Mouse (Mus musculus) liver, embryonic 11.5 days (tissue): ENCODE data around the gene S100a8. TPM values are rescaled to one million over a fixed set of nuclear protein-coding genes. Genes with fewer than 3 reads are reported as not detected.

Experiments
- ATAC-seq: fragments of 200-750 bp; cut with Nextera tagmentation; replicated peaks from 2 replicates; pipeline ENCODE4 v1.8.0; 2017; ENCODE audit warnings: moderate number of reproducible peaks, mild to moderate bottlenecking, moderate TSS enrichment, moderate library complexity; ENCODE audit not compliant: low FRiP score
- DNase-seq: peaks from one replicate; pipeline ENCODE4 v3.0.0-alpha.2; 2017; ENCODE audit warnings: low spot score
- H3K27ac ChIP-seq: fragments of 300-500 bp; sonication (generic); 2 replicates; pipeline ENCODE4 v1.5.1; 2014; ENCODE audit warnings: mild to moderate bottlenecking, low read depth, low read length, control low read depth
- H3K27me3 ChIP-seq: fragments of 300-500 bp; sonication (generic); replicated peaks from 2 replicates; pipeline ENCODE4 v1.6.1; 2014; ENCODE audit warnings: low read length, mixed read lengths; ENCODE audit not compliant: control insufficient read depth, insufficient read depth
- H3K36me3 ChIP-seq: fragments of 300-500 bp; sonication (generic); 2 replicates; pipeline ENCODE4 v1.6.1; 2014; ENCODE audit warnings: mild to moderate bottlenecking, low read length, moderate library complexity, mixed read lengths; ENCODE audit not compliant: control insufficient read depth, insufficient read depth
- H3K4me1 ChIP-seq: fragments of 300-500 bp; sonication (generic); replicated peaks from 2 replicates; pipeline ENCODE4 v1.6.1; 2014; ENCODE audit warnings: low read length, mixed read lengths; ENCODE audit not compliant: control insufficient read depth, insufficient read depth
- H3K4me2 ChIP-seq: fragments of 300-500 bp; sonication (generic); 2 replicates; pipeline ENCODE4 v1.6.1; 2014; ENCODE audit warnings: mild to moderate bottlenecking, control low read depth, moderate library complexity
- H3K4me3 ChIP-seq: fragments of 300-500 bp; sonication (generic); 2 replicates; pipeline ENCODE4 v1.5.1; 2014; ENCODE audit warnings: low read depth, low read length, control low read depth
- H3K9ac ChIP-seq: fragments of 300-500 bp; sonication (generic); 2 replicates; pipeline ENCODE4 v1.6.1; 2014; ENCODE audit warnings: low read depth, low read length, control low read depth
- H3K9me3 ChIP-seq: fragments of 300-500 bp; sonication (generic); 2 replicates; pipeline ENCODE4 v1.6.1; 2016; ENCODE audit warnings: low read length, inconsistent platforms, mixed read lengths; ENCODE audit not compliant: control insufficient read depth
- WGBS: fragments of 180-500 bp; shearing (Covaris S2); extraction: QIAGEN DNeasy Blood & Tissue Kit; methylation state at CpG from one replicate; pipeline ENCODE4 v1.1.7; 2014; 5-methylcytosine and 5-hydroxymethylcytosine counted together
- polyA plus RNA-seq: library from polyadenylated mRNA; unstranded; fragments of >200 nt; fragmentation: Nextera tagmentation; extraction: Ambion mirVana; gene quantifications from 2 replicates; pipeline ENCODE4 v1.2.1, GENCODE M21; 2014

S100a8 gene
- polyA plus RNA-seq: 140 and 141 TPM in 2 replicates

DNA sequence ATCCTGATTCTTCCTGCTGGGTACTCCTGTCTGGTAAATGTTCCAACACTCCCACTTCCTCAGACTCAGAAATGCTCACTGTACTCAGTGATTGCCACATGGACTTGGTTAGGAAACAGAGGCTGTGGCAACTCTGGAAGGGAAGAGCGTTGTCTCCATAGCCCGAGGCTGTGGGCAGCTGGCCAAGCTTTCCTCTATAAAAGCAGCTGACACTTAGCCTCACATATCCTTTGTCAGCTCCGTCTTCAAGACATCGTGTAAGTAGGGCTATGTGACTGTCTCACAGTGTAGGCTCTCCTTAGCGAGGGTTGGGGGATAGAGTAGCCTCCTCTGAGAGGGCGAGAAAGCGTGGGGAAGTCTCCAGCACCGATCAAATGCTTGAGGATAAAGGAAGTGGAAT, at the start of gene S100a8:
TSS of gene S100a8 (plus strand) at position 133 of the 400 bp plus-strand sequence.
- no peak within 1 kb of the TSS for H3K4me2 ChIP-seq
- no peaks in the 10 kb centered on the region for H3K9me3 ChIP-seq
- ATAC-seq (no peak), DNase-seq (no peak)
- WGBS: 67% methylated on average over 8 of the region's 8 CpGs
- no peak within 1 kb of the TSS for H3K27ac ChIP-seq
- no peaks in the 10 kb centered on the region for H3K27me3 ChIP-seq
- H3K36me3 ChIP-seq: no peaks in the 10 kb centered on the region
- H3K4me1 ChIP-seq: no peaks in the 10 kb centered on the region
- no peak within 1 kb of the TSS for H3K4me3 ChIP-seq
- H3K9ac ChIP-seq: no peak within 1 kb of the TSS

DNA sequence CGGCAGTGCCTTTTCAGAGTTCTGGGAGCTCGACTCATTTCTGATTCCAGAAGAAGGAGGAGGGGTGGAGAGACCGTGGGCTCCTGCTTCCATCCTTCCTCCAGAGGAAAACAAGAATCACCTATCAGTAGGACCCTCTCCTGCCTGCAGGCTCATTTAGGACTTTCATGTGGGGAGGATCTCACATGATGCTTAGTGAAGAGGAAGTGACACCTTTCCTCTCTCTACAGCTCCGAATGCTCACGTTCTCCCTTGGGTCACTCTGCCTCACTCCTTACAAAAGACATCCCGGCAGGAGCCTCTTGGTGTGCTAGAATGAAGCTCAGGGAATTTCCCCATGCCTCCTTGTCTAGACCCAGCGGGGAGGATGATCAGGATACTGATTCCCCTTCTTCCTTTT, 47.2 kb upstream of the S100a8 start:
- Histone ChIP-seq H3K27ac (no peak overlapping the region), H3K9ac (no peak overlapping the region), H3K36me3 (no peaks in the 10 kb centered on the region), H3K9me3 (no peaks in the 10 kb centered on the region), H3K27me3 (no peaks in the 10 kb centered on the region), H3K4me2 (no peak overlapping the region), H3K4me3 (no peak overlapping the region), H3K4me1 (no peaks in the 10 kb centered on the region)
- no peak for ATAC-seq
- 43% methylated on average over 7 of the region's 7 CpGs for WGBS
- DNase-seq: no peak

DNA sequence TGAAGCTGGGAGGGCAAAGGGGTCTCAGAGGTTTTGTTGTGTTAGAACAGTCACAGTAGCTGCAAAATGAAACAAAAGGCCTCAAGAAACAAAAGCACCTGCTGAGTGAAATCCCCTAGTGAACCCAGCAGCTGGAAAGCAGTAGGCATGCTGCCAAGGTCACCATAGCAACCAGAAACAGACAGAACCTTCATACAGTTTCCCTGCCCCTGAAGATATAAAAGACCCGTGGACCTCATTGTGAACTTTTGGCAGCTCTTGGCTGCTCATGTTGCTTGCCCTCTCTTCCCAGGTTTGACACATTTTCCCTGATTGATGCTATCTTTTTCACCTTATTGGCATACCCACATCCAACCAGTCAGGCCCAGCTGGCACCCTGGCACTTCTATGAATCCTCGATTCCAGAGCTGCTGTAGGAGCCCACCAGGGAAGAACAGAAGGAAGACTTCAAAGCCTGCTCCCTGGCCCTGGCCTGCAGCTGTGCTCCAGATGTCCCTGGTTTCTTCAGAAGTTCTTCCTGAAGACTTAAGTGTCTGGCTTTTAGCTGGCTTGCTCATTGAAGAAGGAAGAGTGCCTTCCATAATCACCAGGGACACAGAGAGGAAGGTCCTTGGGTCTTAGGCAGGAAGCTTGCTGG, 45.2 kb upstream of the S100a8 start:
- Histone ChIP-seq H3K36me3 (no peaks in the 10 kb centered on the region), H3K4me1 (no peaks in the 10 kb centered on the region), H3K27me3 (no peaks in the 10 kb centered on the region), H3K9me3 (no peaks in the 10 kb centered on the region), H3K9ac (no peak overlapping the region), H3K4me3 (no peak overlapping the region), H3K27ac (no peak overlapping the region), H3K4me2 (no peak overlapping the region)
- ATAC-seq (no peak), DNase-seq (no peak)
- WGBS: 48% methylated on average over 2 of the region's 2 CpGs

DNA sequence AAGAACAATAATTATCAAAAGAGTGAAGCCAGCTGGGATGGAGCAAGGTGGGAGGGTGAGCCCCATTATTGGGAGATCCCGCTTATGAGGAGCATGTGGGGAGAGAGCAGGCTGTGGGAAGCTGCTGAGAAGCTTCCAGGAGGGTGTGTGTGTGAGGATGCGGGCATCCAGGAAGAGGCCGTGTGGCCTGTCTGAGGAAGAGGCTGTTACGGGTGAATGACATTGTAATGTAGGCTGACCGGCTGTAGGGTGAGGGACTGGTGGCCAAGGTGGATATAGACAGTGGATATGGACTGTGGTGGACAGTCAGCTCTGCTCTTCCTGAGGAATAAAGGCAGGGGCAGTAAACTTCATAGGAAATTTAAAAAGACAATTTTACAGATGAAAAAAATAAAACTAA, 43.3 kb upstream of the S100a8 start:
- ATAC-seq (no peak), DNase-seq (no peak)
- no peaks in the 10 kb centered on the region for H3K9me3 ChIP-seq
- H3K4me2 ChIP-seq: no peak overlapping the region
- H3K9ac ChIP-seq: no peak overlapping the region
- H3K36me3 ChIP-seq: no peaks in the 10 kb centered on the region
- WGBS: 73% methylated on average over 5 of the region's 5 CpGs
- H3K27me3 ChIP-seq: no peaks in the 10 kb centered on the region
- no peaks in the 10 kb centered on the region for H3K4me1 ChIP-seq
- H3K4me3 ChIP-seq: no peak overlapping the region
- H3K27ac ChIP-seq: no peak overlapping the region

DNA sequence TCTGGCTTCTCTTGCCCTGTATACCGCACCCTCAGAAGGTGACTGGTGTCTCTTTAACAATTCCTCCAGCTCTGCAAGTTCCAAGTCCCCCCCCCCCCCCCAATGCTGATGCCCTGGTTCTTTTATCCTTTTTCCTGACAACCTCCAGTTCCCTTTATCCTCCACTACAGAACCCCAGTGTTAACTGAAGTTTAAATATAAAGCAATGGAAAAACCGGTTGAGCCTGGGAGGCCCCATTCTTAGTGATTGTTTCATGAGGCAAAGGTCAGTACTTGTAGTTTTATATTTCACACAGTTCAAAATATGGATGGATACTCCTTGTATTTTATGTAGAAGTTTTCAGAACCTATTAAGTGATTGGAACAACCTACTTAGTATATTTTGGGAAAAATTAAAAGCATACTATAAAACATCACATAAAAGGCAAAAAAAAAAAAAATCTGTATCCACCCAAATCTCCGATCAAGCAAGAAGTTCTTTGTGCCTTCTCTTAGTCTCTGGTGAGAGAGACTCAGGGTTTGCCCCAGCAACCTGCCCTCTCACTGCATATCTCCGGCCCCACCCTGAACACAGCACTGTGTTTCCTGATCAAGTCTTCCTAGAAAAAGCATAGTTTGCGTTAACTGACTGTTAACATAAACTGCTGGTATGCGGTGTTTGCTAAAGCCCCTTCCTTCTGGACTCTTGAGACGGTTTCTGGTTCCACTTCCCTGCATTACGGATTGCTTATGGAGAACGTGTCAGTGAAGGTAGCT, 42.3 kb upstream of the S100a8 start:
- Histone ChIP-seq H3K36me3 (no peaks in the 10 kb centered on the region), H3K4me3 (no peak overlapping the region), H3K4me1 (no peaks in the 10 kb centered on the region), H3K27ac (no peak overlapping the region), H3K27me3 (no peaks in the 10 kb centered on the region), H3K9me3 (no peaks in the 10 kb centered on the region), H3K4me2 (no peak overlapping the region), H3K9ac (no peak overlapping the region)
- WGBS: 76% methylated on average over 9 of the region's 9 CpGs
- ATAC-seq: no peak
- DNase-seq: no peak

DNA sequence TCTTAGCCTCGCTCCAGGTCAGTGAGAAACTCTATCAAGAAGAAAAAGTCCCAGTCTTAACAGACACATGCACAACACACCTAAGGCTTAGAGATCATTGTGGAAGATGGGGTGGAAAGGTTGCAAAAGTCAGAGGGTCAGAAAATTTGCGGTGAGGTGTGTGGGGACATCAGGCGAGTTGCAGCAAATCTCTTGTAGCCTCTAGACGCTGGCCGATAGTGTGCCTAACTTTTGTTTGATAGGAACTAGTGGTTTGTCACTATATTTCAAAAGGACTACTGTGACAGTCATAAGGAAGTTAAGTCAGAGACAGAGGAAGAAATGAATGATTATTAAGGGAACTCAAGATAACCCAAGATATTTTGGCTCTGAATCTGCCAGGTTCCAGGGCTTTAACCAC, 41.4 kb upstream of the S100a8 start:
- Histone ChIP-seq H3K9ac (no peak overlapping the region), H3K27me3 (no peaks in the 10 kb centered on the region), H3K36me3 (no peaks in the 10 kb centered on the region), H3K9me3 (no peaks in the 10 kb centered on the region), H3K4me1 (no peaks in the 10 kb centered on the region), H3K4me3 (no peak overlapping the region), H3K4me2 (no peak overlapping the region), H3K27ac (no peak overlapping the region)
- ATAC-seq (no peak), DNase-seq (no peak)
- 81% methylated on average over 5 of the region's 5 CpGs for WGBS

DNA sequence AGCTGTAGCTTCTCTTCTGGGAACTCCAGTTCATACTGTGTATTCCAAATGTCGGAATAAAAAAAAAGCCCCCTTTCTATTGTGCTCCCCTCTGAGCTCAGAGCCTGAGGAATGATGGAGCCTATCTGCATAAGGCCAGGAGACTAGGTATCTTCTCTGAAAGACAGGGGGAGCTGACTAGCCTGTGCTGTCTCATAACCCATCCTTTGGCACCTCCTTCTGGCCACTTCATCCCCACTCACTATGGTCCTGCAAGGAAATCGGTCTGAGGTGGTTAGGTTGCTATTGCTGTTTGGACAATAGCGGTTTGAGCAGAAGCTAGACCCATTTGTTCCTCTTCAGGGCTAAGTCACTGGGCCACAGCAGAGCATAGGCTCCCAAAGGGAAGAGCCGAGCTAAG, 41.0 kb upstream of the S100a8 start:
- Histone ChIP-seq H3K4me3 (no peak overlapping the region), H3K27me3 (no peaks in the 10 kb centered on the region), H3K27ac (no peak overlapping the region), H3K9me3 (no peaks in the 10 kb centered on the region), H3K4me2 (no peak overlapping the region), H3K36me3 (no peaks in the 10 kb centered on the region), H3K9ac (no peak overlapping the region), H3K4me1 (no peaks in the 10 kb centered on the region)
- 65% methylated on average over 4 of the region's 4 CpGs for WGBS
- DNase-seq (no peak), ATAC-seq (no peak)

DNA sequence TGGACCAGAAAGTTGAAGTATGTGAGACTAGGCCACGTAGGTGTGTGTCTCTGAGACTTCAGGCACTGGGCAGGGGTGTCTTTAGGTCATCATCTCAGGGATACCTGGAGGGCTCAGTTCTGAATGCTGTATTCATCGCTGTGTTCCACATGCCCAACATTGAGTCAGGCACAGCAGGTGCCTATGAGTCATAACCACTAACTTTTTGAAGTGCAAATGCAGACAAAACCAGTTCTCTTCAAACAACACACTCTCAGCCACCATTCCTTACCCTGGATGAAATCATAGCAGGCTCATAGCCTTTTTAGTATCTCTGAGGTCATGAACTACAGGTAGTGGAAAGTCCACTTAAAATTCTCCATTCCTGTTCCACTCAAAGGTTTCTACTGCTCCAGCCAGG, 39.5 kb upstream of the S100a8 start:
- ATAC-seq (no peak), DNase-seq (no peak)
- WGBS: 74% methylated on average over 2 of the region's 2 CpGs
- H3K4me3 ChIP-seq: no peak overlapping the region
- no peaks in the 10 kb centered on the region for H3K4me1 ChIP-seq
- H3K9me3 ChIP-seq: no peaks in the 10 kb centered on the region
- no peaks in the 10 kb centered on the region for H3K36me3 ChIP-seq
- no peaks in the 10 kb centered on the region for H3K27me3 ChIP-seq
- H3K4me2 ChIP-seq: no peak overlapping the region
- H3K9ac ChIP-seq: no peak overlapping the region
- H3K27ac ChIP-seq: no peak overlapping the region

DNA sequence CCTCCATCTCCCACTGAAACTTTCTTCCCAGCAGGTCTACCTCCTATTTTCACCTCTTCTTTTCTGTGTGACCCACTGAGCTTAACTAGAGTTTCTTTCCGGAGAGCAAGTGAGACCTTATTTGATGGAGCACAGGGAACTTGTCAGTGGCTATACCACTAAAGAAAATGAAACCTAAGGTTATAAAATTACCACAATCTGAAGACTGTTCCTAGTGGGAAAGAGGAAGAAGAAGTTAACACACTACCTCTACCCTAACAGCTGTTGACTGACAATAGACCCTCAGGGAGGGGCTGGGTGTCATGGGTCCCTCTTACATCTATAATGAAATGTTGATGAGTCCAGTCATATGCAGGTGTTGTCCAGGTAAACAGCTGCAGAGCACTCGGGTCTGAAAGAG, 36.8 kb upstream of the S100a8 start:
- no peaks in the 10 kb centered on the region for H3K4me1 ChIP-seq
- no peaks in the 10 kb centered on the region for H3K36me3 ChIP-seq
- no peaks in the 10 kb centered on the region for H3K9me3 ChIP-seq
- no peak overlapping the region for H3K4me2 ChIP-seq
- no peaks in the 10 kb centered on the region for H3K27me3 ChIP-seq
- no peak overlapping the region for H3K27ac ChIP-seq
- WGBS: 76% methylated on average over 2 of the region's 2 CpGs
- no peak overlapping the region for H3K9ac ChIP-seq
- ATAC-seq (no peak), DNase-seq (no peak)
- H3K4me3 ChIP-seq: no peak overlapping the region
